Mouse (Mus musculus) cerebellum, adult 8-10 months (tissue): Measurements from ENCODE around the gene Tnpo3.
A peak's percentile ranks its signal among the peaks of the same experiment; 100 is the strongest.

Source experiments
- DNase-seq: peaks from one replicate; pipeline ENCODE4 v3.0.0; 2022

The Tnpo3 gene

DNA sequence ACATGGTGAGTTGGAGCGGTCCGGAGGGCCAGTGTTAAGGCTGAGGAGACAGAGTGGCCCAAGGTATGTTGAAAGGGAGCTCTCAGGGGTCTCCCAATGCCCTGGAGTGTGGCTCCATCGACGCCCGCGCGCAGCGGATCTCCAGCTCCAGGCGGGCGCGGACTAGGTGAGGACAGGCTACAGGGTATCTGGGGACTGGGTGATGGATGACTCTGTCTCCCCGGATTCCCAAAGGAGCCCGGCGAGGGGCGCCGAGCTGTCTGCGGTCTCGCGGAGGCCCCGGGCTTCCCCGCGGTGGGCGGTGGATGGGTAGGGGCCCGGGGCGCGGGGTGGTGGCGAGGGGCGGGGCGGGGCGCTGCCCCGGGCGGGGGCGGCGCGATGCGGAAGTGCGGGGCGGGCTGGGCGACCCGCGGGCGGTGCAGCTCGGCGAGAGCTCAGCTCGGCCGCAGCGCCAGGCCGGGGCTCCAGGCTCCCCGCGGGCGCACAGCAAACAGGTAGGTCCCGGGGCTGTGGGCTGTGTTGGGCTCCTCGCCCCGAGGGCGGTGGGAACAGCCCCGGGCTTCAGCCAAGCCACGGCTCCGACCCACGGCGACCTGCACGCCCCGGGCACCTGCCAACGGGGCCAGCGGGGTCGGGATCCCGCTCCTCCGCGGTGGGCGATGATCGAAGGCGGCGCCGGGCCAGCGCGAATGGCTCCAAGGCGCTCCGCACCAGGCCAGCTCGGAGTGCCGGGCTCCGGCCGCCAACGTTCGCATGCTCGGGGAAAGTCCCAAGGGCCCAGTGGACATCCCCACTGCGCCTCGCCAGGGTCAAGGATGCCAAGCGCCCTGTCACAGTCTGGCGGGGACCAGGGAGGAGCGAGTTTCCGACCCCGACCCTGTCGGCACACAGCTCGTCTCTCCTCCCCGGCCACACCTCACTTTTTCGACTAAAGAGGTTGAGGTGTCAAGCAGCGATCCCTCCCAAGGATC lies 83.1 kb downstream of the Tnpo3 start, which contains the start of gene Irf5:
Gene Irf5, plus strand, starts transcription at position 345 of the 971 bp plus-strand sequence.
- DNase-seq: no peak

DNA sequence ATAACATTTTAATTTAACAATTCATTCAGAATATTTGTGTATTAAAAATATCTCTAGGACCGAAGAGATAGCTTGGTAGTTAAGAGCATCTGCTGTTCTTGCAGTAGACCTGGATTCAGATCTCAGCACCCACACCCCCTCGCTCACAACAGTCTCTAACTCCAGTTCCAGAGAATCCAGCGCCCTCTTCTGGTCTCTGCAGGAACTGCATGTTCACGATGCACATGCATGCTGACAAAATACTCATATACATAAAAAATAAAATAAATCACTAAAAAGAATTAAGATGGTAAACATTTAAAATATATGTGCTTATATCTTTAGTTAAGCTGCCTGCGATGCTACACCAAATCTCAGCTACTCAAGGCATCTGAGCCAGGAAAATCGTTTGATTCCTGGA lies 84.4 kb downstream of the Tnpo3 start:
- no peak for DNase-seq

DNA sequence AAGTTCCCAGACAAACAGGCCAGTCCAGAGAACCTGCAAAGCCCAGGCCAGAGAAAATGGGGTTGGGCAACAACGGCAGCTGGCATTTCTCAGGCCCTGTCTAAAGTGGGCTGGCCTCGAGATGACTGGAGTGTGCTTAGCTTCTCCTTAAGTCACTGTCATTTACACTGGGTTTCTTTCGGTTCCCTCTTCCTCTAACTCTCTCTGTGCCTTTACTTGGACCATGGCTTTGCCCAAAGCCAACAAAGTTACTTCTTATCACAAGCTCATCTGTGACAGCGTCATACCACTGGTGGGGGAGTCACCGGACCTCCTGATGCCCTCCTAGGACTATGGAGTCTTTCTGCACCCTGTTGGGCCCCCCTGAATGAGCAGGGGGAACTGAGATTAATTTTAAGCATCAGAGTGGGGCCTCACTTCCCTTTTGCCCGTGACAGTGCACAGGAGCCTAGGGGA lies 85.6 kb downstream of the Tnpo3 start:
- no peak for DNase-seq

- DNase-seq: no peak
Measured at GRCm38 (mm10) chr6:29523301-29524033, 86.2 kb downstream of the Tnpo3 start.

DNA sequence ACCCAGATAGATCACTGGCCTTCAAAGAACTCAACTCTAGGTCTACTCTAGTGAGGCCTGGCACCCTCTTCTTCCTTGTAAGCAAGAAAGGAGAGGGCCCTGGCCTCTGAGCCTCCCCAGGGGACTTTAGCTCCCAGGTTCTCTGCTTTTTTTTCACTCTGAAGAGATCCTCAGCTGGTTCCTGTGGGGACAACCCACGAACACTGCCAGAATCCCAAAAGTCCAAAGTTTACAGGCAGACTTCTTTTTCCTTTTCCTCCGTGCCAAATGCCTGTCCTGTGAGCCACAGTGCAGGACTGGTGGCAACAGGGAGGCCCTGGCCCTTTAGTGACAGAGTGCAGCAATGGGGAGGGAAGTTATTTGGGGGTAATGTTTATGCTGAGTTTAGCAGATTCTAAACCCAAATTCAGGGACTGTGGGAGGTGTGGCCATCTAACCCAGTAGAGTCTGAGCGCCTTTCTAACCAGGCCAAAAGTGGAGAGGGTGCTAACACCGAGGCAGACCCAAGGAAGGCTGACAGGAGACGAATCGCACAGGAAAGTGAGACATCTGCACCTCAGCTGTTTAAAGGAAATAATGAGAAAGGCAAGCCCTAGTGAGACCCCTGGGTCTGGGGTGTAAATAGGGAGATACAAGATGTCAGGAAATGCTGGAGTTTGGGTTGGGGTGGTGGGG lies 86.9 kb downstream of the Tnpo3 start:
- DNase-seq: no peak

DNA sequence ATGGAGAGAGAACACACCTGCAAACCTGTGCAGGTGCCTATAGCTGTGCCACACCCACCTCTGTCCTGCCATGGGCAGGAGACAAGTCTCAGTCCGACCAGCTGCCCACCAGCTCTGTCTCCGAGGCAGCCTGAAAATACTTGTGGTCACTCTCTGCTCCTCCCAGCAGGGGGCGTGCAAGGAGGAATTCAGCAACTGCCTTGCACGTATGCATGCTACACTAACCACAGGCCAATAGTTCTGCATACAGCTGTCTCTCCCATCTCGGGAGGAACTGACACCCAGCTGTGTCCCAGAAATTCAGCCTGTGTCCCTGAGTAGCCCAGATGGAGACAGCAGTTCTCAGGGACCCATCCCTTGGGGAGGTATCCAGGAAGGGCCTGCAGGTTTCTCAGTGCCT lies 92.5 kb downstream of the Tnpo3 start:
- peak; percentile 13 for DNase-seq

DNA sequence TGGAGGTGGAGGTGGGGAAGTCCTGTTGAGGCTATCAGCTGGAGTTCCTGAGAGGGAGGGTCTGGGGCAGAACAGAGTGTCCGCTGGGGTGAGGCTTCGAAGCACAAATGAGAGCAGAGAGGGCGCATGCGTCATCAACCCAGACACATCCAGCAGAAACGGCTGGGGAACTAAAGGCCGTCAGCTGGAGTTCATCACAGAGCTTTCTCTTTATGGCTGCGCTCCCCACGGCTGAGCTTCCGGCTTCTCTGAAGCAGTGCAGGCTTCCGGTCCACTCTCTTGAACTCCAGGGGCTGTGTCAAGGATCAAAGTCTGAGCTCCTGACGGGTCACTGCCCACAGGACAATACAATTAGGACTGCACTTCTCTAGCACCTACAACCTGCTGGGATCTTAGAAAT lies 96.4 kb downstream of the Tnpo3 start:
- no peak for DNase-seq

DNA sequence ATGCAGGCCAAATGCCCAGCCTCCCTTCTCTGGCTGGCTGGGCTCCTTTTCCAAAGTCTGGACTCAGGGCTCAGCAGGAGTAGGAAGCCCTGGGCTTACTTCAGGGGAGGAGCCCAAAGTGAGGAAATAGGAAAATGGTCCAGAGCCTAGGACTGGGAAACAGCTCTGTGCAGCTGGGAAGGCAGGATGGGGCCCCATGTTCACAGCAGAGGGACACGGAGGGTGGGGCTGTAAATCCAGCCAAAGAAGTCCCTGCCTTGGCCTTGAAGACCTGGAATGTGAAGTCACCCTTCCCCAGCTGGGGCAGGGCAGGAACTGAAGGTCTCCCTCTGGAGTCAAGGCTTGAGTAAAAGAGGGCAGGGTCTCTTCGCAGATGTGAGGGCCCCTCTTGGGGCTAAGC lies 100.6 kb downstream of the Tnpo3 start:
- no peak for DNase-seq

DNA sequence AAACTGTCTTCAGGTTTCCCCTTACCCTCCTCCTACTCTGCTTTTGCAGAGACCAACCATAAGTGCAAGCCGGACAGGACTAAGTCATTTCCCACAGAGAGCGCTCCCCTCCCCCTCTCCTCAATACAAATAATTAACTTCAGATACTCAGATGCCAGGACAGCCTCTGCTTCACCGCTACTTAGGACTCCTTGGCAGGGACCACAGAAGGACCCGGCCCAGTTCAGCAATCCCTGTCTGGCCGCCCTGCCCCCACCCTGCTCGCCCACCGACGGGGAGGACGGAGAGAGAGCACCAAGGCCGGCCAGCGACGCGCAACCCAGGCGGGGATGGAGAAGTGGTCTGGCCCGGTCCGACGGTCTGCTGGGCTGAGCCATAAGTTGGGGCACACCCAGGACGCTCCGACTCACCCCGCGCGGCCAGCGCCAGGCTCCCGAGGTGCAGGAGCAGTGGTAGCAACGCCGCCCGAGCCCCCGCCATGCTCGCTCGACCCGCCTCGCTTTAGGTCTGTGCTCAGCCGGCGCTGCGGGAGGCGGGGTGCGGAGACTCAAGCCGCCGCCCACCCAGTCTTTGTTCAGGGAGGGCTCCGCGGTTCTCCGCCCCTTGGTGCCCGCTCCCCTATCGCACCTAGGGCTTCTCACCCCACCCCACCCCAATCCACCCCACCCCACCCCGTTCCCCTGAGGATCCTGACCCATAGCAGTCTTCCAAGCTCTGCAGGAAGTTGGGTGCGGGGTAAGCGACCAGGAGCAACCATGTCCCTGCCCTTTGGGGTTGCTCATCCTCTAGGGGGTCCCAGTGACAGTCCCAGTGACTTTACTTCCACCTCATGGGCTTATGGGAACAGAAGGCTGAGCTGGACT lies 102.0 kb downstream of the Tnpo3 start, which contains the start of gene Kcp:
Gene Kcp, minus strand, starts transcription at position 506 of the 863 bp plus-strand sequence.
- no peak for DNase-seq

DNA sequence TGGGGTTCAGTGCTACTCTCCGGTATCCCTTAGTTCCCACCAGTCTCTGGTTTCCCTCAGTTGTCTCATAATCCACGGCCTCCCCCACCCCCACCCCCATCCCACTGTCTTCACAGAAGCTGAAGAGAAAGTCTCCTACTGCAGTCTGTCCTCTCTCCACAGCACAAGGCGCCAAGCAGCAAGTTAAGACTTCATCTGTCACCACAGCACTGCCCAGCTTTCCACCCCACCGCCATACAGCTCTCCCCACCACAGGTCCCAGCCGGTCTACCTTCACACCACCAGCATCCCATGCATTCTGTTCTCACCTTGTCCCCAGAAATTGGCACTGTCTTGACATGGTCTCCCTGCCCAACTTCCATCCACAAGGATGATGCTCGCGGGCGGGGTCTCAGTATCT lies 102.9 kb downstream of the Tnpo3 start:
- DNase-seq: no peak

DNA sequence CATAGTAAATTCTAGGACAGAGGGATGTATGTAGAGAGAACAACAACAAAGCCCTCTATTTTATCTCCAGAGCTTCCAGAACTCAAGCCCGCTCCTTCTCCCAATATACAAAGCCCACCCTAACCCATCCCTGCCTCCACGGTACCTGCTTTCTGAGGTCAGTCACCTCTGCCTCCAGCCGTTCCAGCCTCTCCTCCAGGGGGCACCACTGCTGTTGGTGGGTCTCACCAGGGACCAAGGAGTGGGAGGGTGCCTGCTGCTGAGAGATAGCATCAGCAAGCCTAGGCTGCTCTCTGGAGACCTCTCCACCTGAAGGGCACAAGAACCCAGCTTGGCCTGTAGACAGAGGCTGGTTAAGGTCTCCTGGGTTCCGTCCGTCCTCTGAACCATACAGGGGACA lies 104.2 kb downstream of the Tnpo3 start:
- no peak for DNase-seq

DNA sequence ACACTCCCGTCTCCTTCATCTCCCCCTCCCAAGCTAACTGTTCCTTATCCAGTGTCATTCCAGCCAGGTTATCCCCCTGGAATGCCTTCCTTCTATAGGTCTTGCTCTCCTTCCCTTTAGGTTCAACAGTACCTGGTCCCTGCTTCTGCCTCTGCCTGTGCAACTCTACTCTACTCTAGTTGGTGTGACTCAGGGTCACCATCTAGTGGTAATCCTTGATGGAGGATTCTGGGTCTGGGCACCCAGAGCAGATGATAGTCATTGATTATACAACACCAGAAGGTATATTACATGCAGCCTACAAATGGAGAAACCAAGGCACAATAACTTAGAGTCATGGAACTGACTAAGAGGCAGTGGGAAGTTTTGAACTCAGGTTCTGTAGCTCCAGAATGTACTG lies 108.1 kb downstream of the Tnpo3 start:
- DNase-seq: no peak

- DNase-seq: no peak
Measured at GRCm38 (mm10) chr6:29500810-29501209, 108.9 kb downstream of the Tnpo3 start.

DNA sequence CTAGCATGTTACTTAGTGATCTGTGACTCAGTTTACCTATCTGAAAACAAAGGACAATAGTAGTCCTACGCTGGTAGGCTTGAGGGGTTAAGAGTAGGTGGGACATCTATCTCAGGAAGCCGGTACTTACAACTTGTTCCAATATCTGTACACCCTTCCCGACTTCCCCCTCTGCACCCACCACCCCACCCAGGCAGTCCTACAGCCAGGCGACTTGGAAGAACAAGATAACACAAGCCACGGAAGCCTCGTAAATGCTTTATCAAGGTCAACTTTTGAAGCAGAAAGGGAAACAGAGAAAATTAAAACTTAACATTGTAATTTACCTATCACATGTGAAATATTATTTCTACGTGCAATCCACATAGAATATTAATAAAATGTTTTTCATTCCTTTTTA lies 109.5 kb downstream of the Tnpo3 start:
- DNase-seq: no peak

DNA sequence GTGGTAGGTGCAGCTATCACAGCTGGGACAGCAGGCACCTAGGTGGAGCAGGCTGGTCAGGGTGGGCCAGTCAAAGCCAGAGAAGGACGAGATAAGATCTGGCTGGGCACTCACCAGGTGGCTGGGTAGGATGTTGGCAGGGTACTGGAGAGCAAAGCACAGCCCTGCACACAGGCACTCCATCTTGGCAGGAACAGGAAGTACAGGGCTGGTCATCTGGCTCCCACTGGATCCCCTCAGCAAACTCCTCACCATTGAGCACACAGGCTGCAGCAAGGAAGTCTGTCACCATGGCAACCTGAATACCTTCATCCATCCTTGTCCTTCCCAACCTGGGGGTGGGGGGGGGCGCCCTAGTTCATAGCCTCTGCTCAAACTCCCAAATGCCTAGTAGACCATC lies 111.9 kb downstream of the Tnpo3 start:
- no peak for DNase-seq

DNA sequence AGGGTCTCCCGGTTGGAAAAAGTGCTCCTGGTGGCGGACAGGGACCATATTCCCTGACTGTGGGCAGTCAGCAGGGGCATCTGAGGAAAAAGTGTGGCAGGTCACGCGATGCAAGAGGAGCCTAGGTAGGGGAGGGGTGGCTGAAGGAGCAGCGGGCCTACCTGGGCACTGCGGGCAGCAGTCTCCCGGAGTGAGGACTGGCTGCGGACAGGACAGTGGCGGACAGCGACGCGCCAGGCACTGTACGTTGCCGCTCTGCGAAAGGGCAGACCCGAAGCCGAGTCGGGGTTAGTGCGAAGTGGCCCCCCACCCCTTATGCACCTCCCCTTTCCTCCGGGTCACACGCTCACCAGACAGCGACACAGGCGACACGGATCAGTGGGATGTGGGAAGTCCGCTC lies 113.4 kb downstream of the Tnpo3 start:
- no peak for DNase-seq

- no peak for DNase-seq
Measured at GRCm38 (mm10) chr6:29494101-29494500, 115.6 kb downstream of the Tnpo3 start.
